18 mouse cellular contexts compared by ENCODE assay signal in genomic region chr1:184720162-184721025, GRCm38 (mm10). TPM values are rescaled to one million over a fixed set of nuclear protein-coding genes. Genes with fewer than 3 reads are reported as not detected.
DNase-seq lines count a peak whose midpoint lies in the region; ATAC-seq and TF ChIP-seq lines count a peak whose summit lies in the region.
"Had no signal": no experiment of that assay in that cellular context is flagged by ENCODE, and none has a peak within 500 bp of the region (broad histone marks: within the 10 kb centered on the region; RNA-seq: fewer than 3 reads in every experiment).

No protein-coding gene starts in this region.

- ATAC-seq in hindbrain, embryonic 14.5 days (ENCODE audit: low FRiP score) = no peak
- no peak for ATAC-seq in hindbrain, embryonic 12.5 days (ENCODE audit: low FRiP score)
- ATAC-seq in midbrain, embryonic 16.5 days = no peak
- ATAC-seq in limb, embryonic 14.5 days (ENCODE audit: low FRiP score, low read depth) = no peak
- ATAC-seq: CD4-positive, CD25-positive, alpha-beta regulatory T cell, adult 4 months; forebrain, postnatal 0 days had no signal

- H3K9me3 ChIP-seq in hindbrain, embryonic 14.5 days (ENCODE audit: control insufficient read depth, low read length) = no peaks in the 10 kb centered on the region
- no peaks in the 10 kb centered on the region for H3K9me3 ChIP-seq in hindbrain, embryonic 12.5 days (replicated peaks)
- H3K9me3 ChIP-seq in midbrain, embryonic 10.5 days (replicated peaks) = no peaks in the 10 kb centered on the region
- no peaks in the 10 kb centered on the region for H3K9me3 ChIP-seq in midbrain, embryonic 16.5 days (replicated peaks; ENCODE audit: control insufficient read depth, low read length, poor library complexity, severe bottlenecking)
- H3K9me3 ChIP-seq in embryonic facial prominence, embryonic 10.5 days = no peaks in the 10 kb centered on the region
- H3K9me3 ChIP-seq in limb, embryonic 14.5 days (ENCODE audit: control insufficient read depth, low read length) = no peaks in the 10 kb centered on the region
- H3K9me3 ChIP-seq: neural tube, embryonic 12.5 days had no signal

- H3K27ac ChIP-seq in hindbrain, embryonic 14.5 days = no peak overlapping the region
- H3K27ac ChIP-seq in hindbrain, embryonic 12.5 days = no peak overlapping the region
- H3K27ac ChIP-seq in midbrain, embryonic 10.5 days (replicated peaks) = no peak overlapping the region
- no peak overlapping the region for H3K27ac ChIP-seq in midbrain, embryonic 16.5 days (ENCODE audit: low read length)
- no peak overlapping the region for H3K27ac ChIP-seq in embryonic facial prominence, embryonic 10.5 days (replicated peaks)
- H3K27ac ChIP-seq in limb, embryonic 14.5 days (replicated peaks; ENCODE audit: low read depth, low read length) = no peak overlapping the region
- H3K27ac ChIP-seq: neural tube, embryonic 12.5 days had no signal

- H3K36me3 ChIP-seq in hindbrain, embryonic 14.5 days (replicated peaks; ENCODE audit: control insufficient read depth, insufficient read depth) = no peaks in the 10 kb centered on the region
- no peaks in the 10 kb centered on the region for H3K36me3 ChIP-seq in hindbrain, embryonic 12.5 days
- H3K36me3 ChIP-seq in midbrain, embryonic 10.5 days = no peaks in the 10 kb centered on the region
- no peaks in the 10 kb centered on the region for H3K36me3 ChIP-seq in midbrain, embryonic 16.5 days (ENCODE audit: control insufficient read depth, insufficient read depth, low read length)
- H3K36me3 ChIP-seq in embryonic facial prominence, embryonic 10.5 days (replicated peaks) = no peaks in the 10 kb centered on the region
- no peaks in the 10 kb centered on the region for H3K36me3 ChIP-seq in limb, embryonic 14.5 days (ENCODE audit: control insufficient read depth, insufficient read depth, low read length)
- H3K36me3 ChIP-seq: neural tube, embryonic 12.5 days had no signal

- H3K9ac ChIP-seq in hindbrain, embryonic 14.5 days = no peak overlapping the region
- no peak overlapping the region for H3K9ac ChIP-seq in hindbrain, embryonic 12.5 days
- H3K9ac ChIP-seq in midbrain, embryonic 16.5 days (ENCODE audit: low read depth, low read length) = no peak overlapping the region
- no peak overlapping the region for H3K9ac ChIP-seq in limb, embryonic 14.5 days (ENCODE audit: low read depth, low read length, severe bottlenecking)
- H3K9ac ChIP-seq: forebrain, postnatal 0 days; neural tube, embryonic 12.5 days had no signal

- 1% methylated on average over 26 of the region's 26 CpGs for WGBS in hindbrain, embryonic 14.5 days
- under 1% methylated on average over 26 of the region's 26 CpGs for WGBS in hindbrain, embryonic 12.5 days
- 1% methylated on average over 26 of the region's 26 CpGs for WGBS in midbrain, embryonic 10.5 days
- WGBS in midbrain, embryonic 16.5 days = 2% methylated on average over 26 of the region's 26 CpGs
- WGBS in embryonic facial prominence, embryonic 10.5 days = 1% methylated on average over 26 of the region's 26 CpGs
- WGBS in limb, embryonic 14.5 days = 3% methylated on average over 26 of the region's 26 CpGs

- H3K4me3 ChIP-seq in hindbrain, embryonic 14.5 days (replicated peaks; ENCODE audit: low read length) = no peak overlapping the region
- no peak overlapping the region for H3K4me3 ChIP-seq in hindbrain, embryonic 12.5 days
- H3K4me3 ChIP-seq in midbrain, embryonic 10.5 days = no peak overlapping the region
- no peak overlapping the region for H3K4me3 ChIP-seq in midbrain, embryonic 16.5 days (ENCODE audit: low read depth, low read length)
- no peak overlapping the region for H3K4me3 ChIP-seq in embryonic facial prominence, embryonic 10.5 days
- 0 out of 2 replicates have a peak overlapping the region, but pooled peaks have one; percentile 11 for H3K4me3 ChIP-seq in limb, embryonic 14.5 days (replicated peaks; ENCODE audit: low read length)
- H3K4me3 ChIP-seq: erythroblast, embryonic 14.5 days; neural tube, embryonic 12.5 days had no signal

- H3K4me2 ChIP-seq in hindbrain, embryonic 14.5 days (replicated peaks) = no peak overlapping the region
- H3K4me2 ChIP-seq in hindbrain, embryonic 12.5 days (replicated peaks) = no peak overlapping the region
- no peak overlapping the region for H3K4me2 ChIP-seq in midbrain, embryonic 16.5 days (ENCODE audit: low read length)
- H3K4me2 ChIP-seq in limb, embryonic 14.5 days (replicated peaks; ENCODE audit: low read depth, low read length, severe bottlenecking) = 0 out of 2 replicates have a peak overlapping the region, but pooled peaks have one; percentile 7
- H3K4me2 ChIP-seq: neural tube, embryonic 12.5 days had no signal

- no peaks in the 10 kb centered on the region for H3K4me1 ChIP-seq in hindbrain, embryonic 14.5 days (replicated peaks; ENCODE audit: control insufficient read depth, insufficient read depth, low read length)
- no peaks in the 10 kb centered on the region for H3K4me1 ChIP-seq in hindbrain, embryonic 12.5 days
- H3K4me1 ChIP-seq in midbrain, embryonic 10.5 days = peaks cover 17% of the 10 kb centered on the region
- H3K4me1 ChIP-seq in midbrain, embryonic 16.5 days (ENCODE audit: control insufficient read depth, insufficient read depth, low read length) = peaks cover 2% of the 10 kb centered on the region; the same call in 1 of the 2 replicates
- H3K4me1 ChIP-seq in embryonic facial prominence, embryonic 10.5 days = peaks cover 10% of the 10 kb centered on the region; the same call in 1 of the 2 replicates
- H3K4me1 ChIP-seq in limb, embryonic 14.5 days (ENCODE audit: control insufficient read depth, insufficient read depth, low read length) = no peaks in the 10 kb centered on the region

- peak; percentile 22 for DNase-seq in hindbrain, embryonic 14.5 days (ENCODE audit: low spot score)
- peak; percentile 29 for DNase-seq in midbrain, embryonic 10.5 days (ENCODE audit: low spot score)
- DNase-seq in embryonic facial prominence, embryonic 10.5 days (ENCODE audit: low spot score) = peak; percentile 32
- DNase-seq in limb, embryonic 14.5 days (ENCODE audit: low spot score) = no peak
- no peak for DNase-seq in kidney, postnatal 10 days
- DNase-seq: adrenal gland, adult 8-10 months; cerebellum, adult 11-12 months; forebrain, postnatal 0 days; gastrocnemius, postnatal 14 days; kidney, adult 2 months; layer of hippocampus, postnatal 36 days; left cerebral cortex, postnatal 4 days; lung, postnatal 14 days had no signal

- H3K27me3 ChIP-seq in hindbrain, embryonic 14.5 days (ENCODE audit: control insufficient read depth, insufficient read depth, low read length) = peaks cover 100% of the 10 kb centered on the region
- peaks cover 100% of the 10 kb centered on the region for H3K27me3 ChIP-seq in hindbrain, embryonic 12.5 days
- H3K27me3 ChIP-seq in midbrain, embryonic 10.5 days (ENCODE audit: low read depth, poor library complexity, severe bottlenecking) = peaks cover 100% of the 10 kb centered on the region
- H3K27me3 ChIP-seq in midbrain, embryonic 16.5 days (ENCODE audit: control insufficient read depth, insufficient read depth, low read depth, low read length) = peaks cover 76% of the 10 kb centered on the region
- H3K27me3 ChIP-seq in embryonic facial prominence, embryonic 10.5 days (replicated peaks; ENCODE audit: low read depth, poor library complexity, severe bottlenecking) = peaks cover 100% of the 10 kb centered on the region
- H3K27me3 ChIP-seq in limb, embryonic 14.5 days (ENCODE audit: control insufficient read depth, insufficient read depth, low read length) = peaks cover 100% of the 10 kb centered on the region

- no peak for TF ChIP-seq POLR2A in limb, embryonic 14.5 days (IDR thresholded peaks at IDR 0.05; ENCODE audit: borderline replicate concordance, extremely low read depth, insufficient read depth, insufficient read length)

RNA-seq across cellular contexts. Expression of gene Hlx, which starts 12.0 kb away (rescaled TPM):
- polyA plus RNA-seq in hindbrain, embryonic 14.5 days (2014; fragmentation: Nextera tagmentation; extraction: Ambion mirVana) = 2.0 and 2.8 TPM in 2 replicates
- 5.6 and 9.1 TPM in 2 replicates for polyA plus RNA-seq in hindbrain, embryonic 12.5 days (2016; fragmentation: Nextera tagmentation; extraction: Ambion mirVana)
- polyA plus RNA-seq in midbrain, embryonic 10.5 days (2016; fragmentation: Nextera tagmentation; extraction: Ambion mirVana) = 2.5 and 4.8 TPM in 2 replicates
- 1.1 and 1.2 TPM in 2 replicates for polyA plus RNA-seq in midbrain, embryonic 16.5 days (2015; fragmentation: Nextera tagmentation; extraction: Ambion mirVana)
- 5.8 and 7.7 TPM in 2 replicates for polyA plus RNA-seq in embryonic facial prominence, embryonic 10.5 days (2016; fragmentation: Nextera tagmentation; extraction: Ambion mirVana)
- polyA plus RNA-seq in limb, embryonic 14.5 days (2012; rRNA removed) = 16.2 and 24.4 TPM in 2 replicates
- polyA plus RNA-seq in limb, embryonic 14.5 days (2014; fragmentation: Nextera tagmentation; extraction: Ambion mirVana) = 21.8 and 23.7 TPM in 2 replicates
- polyA plus RNA-seq: CD4-positive, CD25-positive, alpha-beta regulatory T cell, adult 4 months had no signal

Comparison
In these comparisons a context has a peak if more than half of its experiments do, and no peak if none do; other contexts are left out.
1. DNase-seq: peak in hindbrain, embryonic 14.5 days (single experiment), midbrain, embryonic 10.5 days (single experiment) and embryonic facial prominence, embryonic 10.5 days (single experiment); none in limb, embryonic 14.5 days (single experiment) and kidney, postnatal 10 days (single experiment).